Mouse (Mus musculus) small intestine, adult 2 months (tissue): ENCODE measurements around the gene Fbxl13.

Experiments used
- CTCF ChIP-seq: fragments of 200-500 bp; IDR thresholded peaks from 2 replicates; pipeline ENCODE4 v1.5.1; 2012; ENCODE audit warnings: low read depth, mild to moderate bottlenecking, control low read depth, inconsistent platforms, low read length, moderate library complexity, mixed read lengths; ENCODE audit not compliant: insufficient replicate concordance, insufficient read length; ENCODE audit errors: extremely low read depth
- POLR2A ChIP-seq: fragments of 200-500 bp; IDR thresholded peaks from 2 replicates; pipeline ENCODE4 v1.6.1; 2012; ENCODE audit warnings: low read depth, mild to moderate bottlenecking, control low read depth, inconsistent platforms, low read length, moderate library complexity

GRCm38 (mm10) chr5:21487306-21487705 is 158.1 kb downstream of the Fbxl13 start:
- no peak for TF ChIP-seq CTCF
- no peak for TF ChIP-seq POLR2A
